Mouse (Mus musculus) midbrain, embryonic 11.5 days (tissue): ENCODE measurements around the gene Oprd1. TPM values are rescaled to one million over a fixed set of nuclear protein-coding genes. Genes with fewer than 3 reads are reported as not detected.

Experiments used
- ATAC-seq: fragments of 200-750 bp; cut with Nextera tagmentation; 2 replicates; pipeline ENCODE4 v1.8.0; 2017; ENCODE audit warnings: moderate TSS enrichment, moderate library complexity; ENCODE audit not compliant: low FRiP score
- DNase-seq: peaks from one replicate; pipeline ENCODE4 v3.0.0; 2015; ENCODE audit warnings: low spot score; ENCODE audit errors: missing footprints
- H3K27ac ChIP-seq: fragments of 300-500 bp; sonication (generic); 2 replicates; pipeline ENCODE4 v1.5.1; 2014; ENCODE audit warnings: low read depth, low read length
- H3K27me3 ChIP-seq: fragments of 300-500 bp; sonication (generic); 2 replicates; pipeline ENCODE4 v1.6.1; 2014; ENCODE audit warnings: mild to moderate bottlenecking, low read length, moderate library complexity, mixed read lengths; ENCODE audit not compliant: control insufficient read depth, insufficient read depth
- H3K36me3 ChIP-seq: fragments of 300-500 bp; sonication (generic); 2 replicates; pipeline ENCODE4 v1.6.1; 2014; ENCODE audit warnings: mild to moderate bottlenecking, low read length, moderate library complexity, mixed read lengths; ENCODE audit not compliant: control insufficient read depth, insufficient read depth
- H3K4me1 ChIP-seq: fragments of 300-500 bp; sonication (generic); 2 replicates; pipeline ENCODE4 v1.6.1; 2014; ENCODE audit warnings: low read length; ENCODE audit not compliant: control insufficient read depth, insufficient read depth
- H3K4me2 ChIP-seq: fragments of 300-500 bp; sonication (generic); 2 replicates; pipeline ENCODE4 v1.6.1; 2014; ENCODE audit warnings: mild to moderate bottlenecking, moderate library complexity
- H3K4me3 ChIP-seq: fragments of 300-500 bp; sonication (generic); 2 replicates; pipeline ENCODE4 v1.5.1; 2014; ENCODE audit warnings: low read depth, low read length
- H3K9ac ChIP-seq: fragments of 300-500 bp; sonication (generic); 2 replicates; pipeline ENCODE4 v1.6.1; 2014; ENCODE audit warnings: low read length
- H3K9me3 ChIP-seq: fragments of 300-500 bp; sonication (generic); 2 replicates; pipeline ENCODE4 v1.6.1; 2016; ENCODE audit warnings: low read length; ENCODE audit not compliant: control insufficient read depth
- WGBS: fragments of 180-500 bp; shearing (Covaris S2); extraction: QIAGEN DNeasy Blood & Tissue Kit; methylation state at CpG from one replicate; pipeline ENCODE4 v1.1.7; 2014; 5-methylcytosine and 5-hydroxymethylcytosine counted together
- polyA plus RNA-seq: library from polyadenylated mRNA; unstranded; fragments of >200 nt; fragmentation: Nextera tagmentation; extraction: Ambion mirVana; gene quantifications from 2 replicates; pipeline ENCODE4 v1.2.1, GENCODE M21; 2014

Oprd1 gene
- polyA plus RNA-seq, 1 experiment from 2014 or later: 0.08 TPM

- Histone ChIP-seq H3K36me3 (no peaks in the 10 kb centered on the region), H3K9ac (no peak overlapping the region), H3K9me3 (no peaks in the 10 kb centered on the region), H3K27me3 (no peaks in the 10 kb centered on the region), H3K27ac (no peak overlapping the region), H3K4me1 (0 out of 2 replicates have a peak, but pooled peaks cover 2% of the 10 kb centered on the region), H3K4me2 (no peak overlapping the region), H3K4me3 (no peak overlapping the region)
- DNase-seq (no peak), ATAC-seq (no peak)
- 82% methylated on average over 5 of the region's 5 CpGs for WGBS
These were observed 25.5 kb upstream of the Oprd1 start for GRCm38 (mm10) chr4:132169761-132170160.

GRCm38 (mm10) chr4:132169271-132169670, 25.0 kb upstream of the Oprd1 start:
- Histone ChIP-seq H3K9ac (no peak overlapping the region), H3K4me2 (no peak overlapping the region), H3K27ac (no peak overlapping the region), H3K9me3 (no peaks in the 10 kb centered on the region), H3K36me3 (no peaks in the 10 kb centered on the region), H3K27me3 (no peaks in the 10 kb centered on the region), H3K4me1 (0 out of 2 replicates have a peak, but pooled peaks cover 2% of the 10 kb centered on the region), H3K4me3 (no peak overlapping the region)
- ATAC-seq (no peak), DNase-seq (no peak)
- 93% methylated on average over 3 of the region's 3 CpGs for WGBS

- Histone ChIP-seq H3K4me1 (no peaks in the 10 kb centered on the region), H3K4me3 (no peak overlapping the region), H3K27me3 (no peaks in the 10 kb centered on the region), H3K36me3 (no peaks in the 10 kb centered on the region), H3K9me3 (no peaks in the 10 kb centered on the region), H3K9ac (no peak overlapping the region), H3K27ac (no peak overlapping the region), H3K4me2 (no peak overlapping the region)
- WGBS: 90% methylated on average over 3 of the region's 3 CpGs
- DNase-seq (no peak), ATAC-seq (no peak)
These were observed 23.1 kb upstream of the Oprd1 start for GRCm38 (mm10) chr4:132167436-132167835.

GRCm38 (mm10) chr4:132166350-132167290, 22.3 kb upstream of the Oprd1 start:
- no peaks in the 10 kb centered on the region for H3K9me3 ChIP-seq
- no peak overlapping the region for H3K4me3 ChIP-seq
- H3K36me3 ChIP-seq: no peaks in the 10 kb centered on the region
- no peak overlapping the region for H3K4me2 ChIP-seq
- H3K4me1 ChIP-seq: no peaks in the 10 kb centered on the region
- 65% methylated on average over 16 of the region's 16 CpGs for WGBS
- no peak for ATAC-seq
- DNase-seq: no peak
- no peaks in the 10 kb centered on the region for H3K27me3 ChIP-seq
- no peak overlapping the region for H3K27ac ChIP-seq
- H3K9ac ChIP-seq: no peak overlapping the region

GRCm38 (mm10) chr4:132165691-132166090, 21.4 kb upstream of the Oprd1 start:
- Histone ChIP-seq H3K4me2 (no peak overlapping the region), H3K4me1 (no peaks in the 10 kb centered on the region), H3K9me3 (no peaks in the 10 kb centered on the region), H3K36me3 (no peaks in the 10 kb centered on the region), H3K4me3 (no peak overlapping the region), H3K27me3 (no peaks in the 10 kb centered on the region), H3K9ac (no peak overlapping the region), H3K27ac (no peak overlapping the region)
- ATAC-seq: no peak
- WGBS: 71% methylated on average over 14 of the region's 14 CpGs
- no peak for DNase-seq

- Histone ChIP-seq H3K4me3 (no peak overlapping the region), H3K27ac (no peak overlapping the region), H3K27me3 (no peaks in the 10 kb centered on the region), H3K9ac (no peak overlapping the region), H3K4me2 (no peak overlapping the region), H3K9me3 (no peaks in the 10 kb centered on the region), H3K36me3 (no peaks in the 10 kb centered on the region), H3K4me1 (no peaks in the 10 kb centered on the region)
- WGBS: 62% methylated on average over 12 of the region's 12 CpGs
- DNase-seq (no peak), ATAC-seq (no peak)
These were observed 12.8 kb upstream of the Oprd1 start for GRCm38 (mm10) chr4:132156941-132157622.

- Histone ChIP-seq H3K4me3 (no peak overlapping the region), H3K27ac (no peak overlapping the region), H3K4me1 (no peaks in the 10 kb centered on the region), H3K4me2 (no peak overlapping the region), H3K27me3 (no peaks in the 10 kb centered on the region), H3K9ac (no peak overlapping the region), H3K9me3 (no peaks in the 10 kb centered on the region), H3K36me3 (no peaks in the 10 kb centered on the region)
- WGBS: 12% methylated on average over 6 of the region's 6 CpGs
- no peak for ATAC-seq
- no peak for DNase-seq
These were observed 10.8 kb upstream of the Oprd1 start for GRCm38 (mm10) chr4:132154877-132155670.

- Histone ChIP-seq H3K4me3 (no peak overlapping the region), H3K27ac (no peak overlapping the region), H3K9me3 (no peaks in the 10 kb centered on the region), H3K4me1 (no peaks in the 10 kb centered on the region), H3K36me3 (no peaks in the 10 kb centered on the region), H3K27me3 (no peaks in the 10 kb centered on the region), H3K4me2 (no peak overlapping the region), H3K9ac (no peak overlapping the region)
- 78% methylated on average over 1 of the region's 1 CpGs for WGBS
- DNase-seq (no peak), ATAC-seq (no peak)
These were observed 7.4 kb upstream of the Oprd1 start for GRCm38 (mm10) chr4:132151673-132152072.
